Comparison of ENCODE assay signal across 49 mouse cellular contexts in the genomic region with DNA sequence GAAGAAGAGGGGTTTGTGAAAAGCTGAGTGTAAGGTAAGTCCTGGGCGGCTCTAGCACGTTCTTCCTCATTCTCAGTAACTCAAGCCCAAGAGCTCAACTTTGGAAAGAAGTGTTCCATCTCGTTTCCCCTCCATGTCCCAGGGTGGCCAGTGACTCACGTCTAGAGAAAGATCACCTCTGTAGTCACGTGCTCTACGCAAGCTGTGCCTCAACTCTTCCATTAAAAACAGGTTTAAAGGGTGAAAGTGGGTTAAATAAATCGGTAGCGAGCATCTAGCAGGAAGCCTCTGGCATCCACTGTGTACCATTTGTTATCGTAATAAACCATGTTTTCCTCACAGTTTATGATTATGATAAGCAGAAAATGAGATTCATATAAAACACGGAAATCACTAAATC. TPM values are rescaled to one million over a fixed set of nuclear protein-coding genes. Genes with fewer than 3 reads are reported as not detected.
"Had no signal": no experiment of that assay in that cellular context is flagged by ENCODE, and none has a peak within 500 bp of the region (broad histone marks: within the 10 kb centered on the region; RNA-seq: fewer than 3 reads in every experiment).

No protein-coding gene starts in this region.

- DNase-seq: heart, postnatal 10 days; heart, postnatal 14 days; heart, postnatal 36 days; heart, postnatal 4 days; kidney, adult 11 months; kidney, adult 18-20 months; kidney, adult 2 months; kidney, adult 8-10 months; kidney, adult 9 months; kidney, postnatal 10 days; kidney, postnatal 14 days; kidney, postnatal 25 days; kidney, postnatal 36 days; kidney, postnatal 4 days; layer of hippocampus, adult 9-11 months; layer of hippocampus, postnatal 36 days had no signal

- H3K9ac ChIP-seq: heart, embryonic 12.5 days; heart, embryonic 13.5 days; heart, embryonic 15.5 days; hindbrain, embryonic 12.5 days; hindbrain, embryonic 13.5 days; hindbrain, embryonic 14.5 days; hindbrain, embryonic 15.5 days; intestine, embryonic 15.5 days; kidney, embryonic 15.5 days had no signal

- H3K4me2 ChIP-seq: heart, embryonic 12.5 days; heart, embryonic 13.5 days; heart, embryonic 15.5 days; hindbrain, embryonic 12.5 days; hindbrain, embryonic 13.5 days; hindbrain, embryonic 14.5 days; hindbrain, embryonic 15.5 days; intestine, embryonic 15.5 days; kidney, embryonic 15.5 days had no signal

- H3K9me3 ChIP-seq: heart, embryonic 12.5 days; heart, embryonic 13.5 days; heart, embryonic 15.5 days; hindbrain, embryonic 10.5 days; hindbrain, embryonic 12.5 days; hindbrain, embryonic 13.5 days; hindbrain, embryonic 15.5 days; intestine, embryonic 15.5 days; kidney, embryonic 15.5 days had no signal

- H3K36me3 ChIP-seq: heart, embryonic 12.5 days; heart, embryonic 13.5 days; heart, embryonic 15.5 days; hindbrain, embryonic 10.5 days; hindbrain, embryonic 12.5 days; hindbrain, embryonic 13.5 days; hindbrain, embryonic 15.5 days; intestine, embryonic 15.5 days; kidney, embryonic 15.5 days had no signal

- H3K27ac ChIP-seq: heart, embryonic 13.5 days; heart, embryonic 15.5 days; hindbrain, embryonic 10.5 days; hindbrain, embryonic 12.5 days; hindbrain, embryonic 13.5 days; hindbrain, embryonic 14.5 days; hindbrain, embryonic 15.5 days; hindbrain, postnatal 0 days; intestine, embryonic 15.5 days; kidney, embryonic 15.5 days; kidney, postnatal 0 days; layer of hippocampus, adult 2 months; left cerebral cortex, adult 2 months had no signal

- H3K27me3 ChIP-seq: heart, embryonic 13.5 days; heart, embryonic 15.5 days; hindbrain, embryonic 13.5 days; hindbrain, embryonic 15.5 days; intestine, embryonic 15.5 days; kidney, embryonic 15.5 days had no signal

- H3K4me1 ChIP-seq: heart, embryonic 12.5 days; heart, embryonic 13.5 days; heart, embryonic 15.5 days; hindbrain, embryonic 12.5 days; hindbrain, embryonic 13.5 days; hindbrain, embryonic 15.5 days; intestine, embryonic 15.5 days had no signal

- H3K4me3 ChIP-seq: heart, embryonic 12.5 days; heart, embryonic 13.5 days; heart, embryonic 15.5 days; hindbrain, embryonic 10.5 days; hindbrain, embryonic 12.5 days; hindbrain, embryonic 13.5 days; hindbrain, embryonic 15.5 days; intestine, embryonic 15.5 days; kidney, embryonic 15.5 days; layer of hippocampus, adult 2 months; left cerebral cortex, adult 2 months had no signal

RNA-seq across cellular contexts. Expression of a gene that starts 16.6 kb away (rescaled TPM):
- total RNA-seq: heart, postnatal 10 days; heart, postnatal 14 days; heart, postnatal 25 days; heart, postnatal 36 days; heart, postnatal 4 days; hematopoietic stem cell, adult 5-6 weeks; hindbrain, postnatal 0 days; layer of hippocampus, adult 18-20 months; layer of hippocampus, adult 2 months; layer of hippocampus, adult 8-10 months; layer of hippocampus, postnatal 10 days; layer of hippocampus, postnatal 14 days; layer of hippocampus, postnatal 25 days; layer of hippocampus, postnatal 36 days; left cerebral cortex, adult 18-20 months; left cerebral cortex, adult 2 months; left cerebral cortex, adult 8-10 months had no signal
- polyA plus RNA-seq: heart, embryonic 12.5 days; heart, embryonic 13.5 days; heart, embryonic 14.5 days; heart, embryonic 15.5 days; heart, embryonic 16.5 days; heart, postnatal 0 days; hindbrain, embryonic 10.5 days; hindbrain, embryonic 11.5 days; hindbrain, embryonic 12.5 days; hindbrain, embryonic 13.5 days; hindbrain, embryonic 14.5 days; hindbrain, embryonic 15.5 days; hindbrain, embryonic 16.5 days; hindbrain, postnatal 0 days; inflammation-experienced regulatory T-cells, adult 6 months; intestine, embryonic 14.5 days; intestine, embryonic 15.5 days; intestine, embryonic 16.5 days; intestine, postnatal 0 days; kidney, adult 2 months; kidney, embryonic 14.5 days; kidney, embryonic 15.5 days; kidney, postnatal 0 days had no signal

RNA-seq across cellular contexts. Expression of a gene that starts 24.2 kb away (rescaled TPM):
- total RNA-seq: heart, postnatal 10 days; heart, postnatal 14 days; heart, postnatal 36 days; heart, postnatal 4 days; hematopoietic stem cell, adult 5-6 weeks had no signal
- polyA plus RNA-seq: heart, embryonic 12.5 days; heart, embryonic 13.5 days; heart, embryonic 14.5 days; heart, embryonic 15.5 days; heart, embryonic 16.5 days; heart, postnatal 0 days; hindbrain, embryonic 11.5 days had no signal
